Mouse (Mus musculus) left cerebral cortex, adult 11 months (tissue): ENCODE data around the gene Actn4.

Source experiments
- DNase-seq: peaks from one replicate; pipeline ENCODE4 v3.0.0; 2022; ENCODE audit warnings: low spot score

Actn4 gene

DNA sequence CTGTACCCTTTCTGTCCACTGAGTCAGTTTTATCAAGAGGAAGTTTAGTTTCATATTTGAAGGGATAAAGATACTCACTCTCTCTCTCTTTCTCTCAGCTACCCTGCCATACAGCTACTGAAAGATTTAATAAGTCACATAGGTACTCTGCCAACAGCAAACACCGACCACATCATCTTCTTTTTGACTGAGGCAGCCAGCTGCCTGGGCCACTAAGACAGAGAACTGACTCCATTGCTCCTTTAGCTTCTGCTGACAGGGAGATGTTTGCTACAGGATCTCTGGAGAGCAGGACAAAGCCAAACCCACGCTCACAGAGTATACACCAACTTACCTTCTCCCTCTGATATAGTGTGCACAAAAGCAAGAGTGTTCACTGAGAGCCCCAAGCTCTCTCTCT, 12.8 kb downstream of the Actn4 start:
- no peak for DNase-seq

DNA sequence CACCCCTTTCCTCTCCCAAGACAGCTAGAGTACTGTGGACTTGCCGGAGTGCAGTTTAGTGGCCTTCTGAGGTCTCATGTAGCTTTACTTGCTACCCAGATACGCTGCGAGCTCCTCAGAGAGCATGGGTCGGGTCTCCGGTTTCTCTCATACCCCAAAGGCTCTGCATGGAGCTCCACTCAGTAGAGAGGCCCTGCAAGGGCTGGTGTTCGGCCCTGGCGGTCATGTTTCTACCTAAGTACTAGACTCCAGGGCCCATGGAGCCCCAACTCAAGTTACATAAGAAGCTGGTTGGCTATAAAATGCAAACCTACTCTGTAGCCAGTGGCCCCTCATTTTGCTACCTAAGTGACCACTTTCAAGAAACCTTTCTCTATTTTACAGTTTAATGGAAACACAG, 13.4 kb downstream of the Actn4 start:
- no peak for DNase-seq

DNA sequence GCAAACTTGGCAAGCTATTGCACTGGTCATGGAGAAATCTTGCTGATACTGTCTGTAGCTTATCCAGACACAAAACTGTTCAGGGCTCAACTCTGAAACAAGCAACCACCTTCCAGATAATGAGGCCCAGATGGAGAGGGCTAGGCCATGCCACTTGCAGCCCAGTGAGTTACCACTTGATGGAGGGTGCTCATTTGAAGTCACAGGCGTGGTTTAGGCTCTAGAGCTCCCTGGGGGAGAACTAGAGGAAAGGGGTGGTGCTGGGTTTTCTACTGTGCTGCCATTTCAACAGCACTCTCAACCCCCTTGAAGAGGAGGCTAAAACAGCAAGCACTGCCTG, 15.9 kb downstream of the Actn4 start:
- no peak for DNase-seq

DNA sequence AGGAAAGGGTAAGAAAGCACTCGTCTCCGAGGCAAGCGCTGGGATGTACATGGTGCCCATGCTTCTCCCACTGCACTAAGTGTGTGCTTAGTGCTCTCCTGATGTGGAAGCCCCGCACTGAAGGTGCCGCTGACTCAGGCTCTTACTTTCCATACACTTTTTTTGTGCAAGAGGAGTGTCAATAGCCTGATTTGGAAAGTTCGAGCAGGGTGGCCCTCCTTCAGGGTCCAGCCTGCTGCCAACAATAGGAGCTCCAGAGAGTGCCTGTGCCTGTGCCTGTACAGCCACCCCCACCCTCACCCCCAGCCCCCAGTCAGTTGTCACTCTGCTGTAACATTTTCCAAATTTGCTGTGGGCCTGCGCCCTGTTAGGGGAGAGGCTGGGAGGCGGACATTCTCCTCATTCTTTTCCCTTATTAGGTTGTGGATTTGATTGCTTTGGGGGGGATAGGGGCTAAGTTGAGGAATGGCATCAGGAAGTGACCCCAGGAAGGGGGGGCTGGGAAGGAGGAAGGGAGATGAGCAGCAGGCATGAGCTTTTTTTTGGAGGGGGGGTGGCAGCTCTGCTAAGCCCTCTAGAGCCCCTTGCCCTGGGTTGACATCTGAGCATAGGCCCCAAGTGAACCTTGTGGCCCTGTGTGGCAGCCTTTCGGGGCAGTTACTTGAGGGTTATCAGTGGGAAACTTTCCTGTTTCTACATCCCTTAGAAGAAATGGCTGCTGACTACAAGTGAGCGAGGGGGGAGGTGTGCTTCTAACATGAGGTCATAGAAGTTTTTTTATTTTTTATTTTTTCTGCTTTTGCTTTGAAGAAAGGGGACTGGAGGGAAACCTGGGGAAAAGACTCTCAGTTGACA, 16.5 kb downstream of the Actn4 start:
- no peak for DNase-seq

DNA sequence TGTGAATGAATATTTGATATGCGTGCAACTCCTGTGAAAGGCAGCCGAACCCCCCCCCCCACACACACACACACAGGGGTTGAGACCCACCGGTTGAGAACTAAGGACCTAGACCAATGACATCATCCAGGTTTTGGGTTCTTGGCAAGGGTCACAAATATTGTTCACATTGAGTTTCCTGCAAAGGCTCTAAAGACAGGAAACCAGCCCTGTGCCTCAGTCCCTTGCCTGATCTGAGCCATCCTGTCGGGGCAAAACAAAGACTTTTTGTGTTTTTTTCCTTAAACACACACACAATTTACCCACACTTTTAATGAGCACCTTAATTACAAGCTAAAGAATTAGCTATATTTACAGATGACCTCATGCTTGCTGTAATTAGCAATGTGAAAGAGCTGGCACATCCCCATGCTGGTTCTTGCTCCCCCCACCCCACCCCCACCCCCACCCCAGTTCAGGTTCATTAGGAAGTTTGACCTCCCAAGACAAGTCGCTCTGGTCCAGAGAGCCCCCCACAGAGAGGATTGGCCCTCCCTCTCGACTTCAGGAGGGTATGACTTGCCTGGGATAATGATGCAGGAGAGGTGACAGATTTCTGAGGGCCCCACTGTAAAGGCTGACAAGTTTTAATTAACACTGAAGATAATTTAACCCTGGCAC, 17.3 kb downstream of the Actn4 start:
- DNase-seq = no peak

DNA sequence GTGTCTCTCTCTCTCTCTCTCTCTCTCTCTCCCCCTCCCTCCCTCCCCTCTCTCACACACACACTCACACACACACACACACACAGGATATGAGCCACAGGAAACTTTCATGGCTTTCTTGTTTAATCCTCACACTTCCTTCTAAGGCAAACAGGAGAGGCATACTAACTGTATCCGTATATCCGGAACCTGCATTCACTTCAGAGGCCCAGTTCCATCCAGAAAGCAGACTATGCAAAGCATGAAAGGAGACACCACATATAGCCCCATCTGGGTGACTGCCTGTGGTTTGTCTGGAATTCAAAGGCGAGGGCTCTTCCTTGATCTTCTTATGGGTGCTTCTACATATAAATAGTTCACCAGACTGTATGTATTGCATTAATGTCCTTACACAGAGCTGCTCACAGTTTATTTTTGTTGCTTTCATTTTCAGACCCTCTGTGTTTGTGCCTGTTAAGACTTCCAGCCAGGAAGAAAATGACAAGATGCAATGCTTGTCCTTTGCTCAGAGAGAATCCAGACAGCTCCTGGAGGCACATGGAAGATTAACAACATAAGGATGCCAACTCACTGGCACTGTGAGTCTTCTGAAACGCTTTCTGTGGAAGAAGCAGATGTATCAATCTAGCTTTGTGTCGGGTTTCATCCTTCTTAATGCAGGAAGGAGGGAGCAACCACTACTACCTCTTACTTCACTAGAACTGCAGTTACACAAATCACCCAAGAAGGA, 18.5 kb downstream of the Actn4 start:
- no peak for DNase-seq

DNA sequence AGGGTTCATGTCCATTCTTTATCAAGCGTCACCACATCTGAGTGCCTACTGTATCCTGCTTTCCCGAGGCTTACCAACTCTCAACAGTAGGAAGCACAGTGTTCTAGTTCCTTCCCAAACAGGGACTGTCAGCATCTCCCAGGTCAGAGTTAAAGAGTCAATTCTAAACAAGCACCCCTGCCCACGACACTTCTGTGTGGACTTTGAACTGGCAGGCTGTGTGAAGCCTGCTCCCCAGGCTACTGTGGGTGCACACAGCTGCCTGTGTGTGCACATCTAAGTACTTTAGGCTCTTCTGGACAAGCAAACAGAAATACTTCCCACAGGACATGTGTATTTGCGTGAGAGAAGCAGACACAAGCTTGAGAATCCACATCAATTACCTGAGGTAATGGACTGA, 20.6 kb downstream of the Actn4 start:
- no peak for DNase-seq

DNA sequence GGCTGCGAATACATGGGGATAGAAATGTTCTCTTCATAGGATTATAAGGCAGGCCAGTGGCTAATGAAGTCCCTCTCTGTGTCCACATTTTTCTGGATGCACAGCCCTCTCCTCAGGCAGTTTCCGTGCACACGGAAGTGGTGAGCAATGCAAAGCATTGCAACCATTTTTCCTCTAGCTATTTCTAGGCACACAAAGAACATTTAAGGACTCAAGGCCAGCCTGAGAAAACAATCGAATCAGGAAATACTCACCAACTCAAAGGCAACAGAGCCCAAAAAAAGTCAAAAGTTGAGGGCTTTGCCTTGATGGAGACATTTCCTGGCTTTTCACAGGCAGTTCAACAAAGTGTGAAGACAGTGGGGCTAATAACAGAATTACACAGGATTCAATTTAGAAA, 21.0 kb downstream of the Actn4 start:
- DNase-seq = no peak

DNA sequence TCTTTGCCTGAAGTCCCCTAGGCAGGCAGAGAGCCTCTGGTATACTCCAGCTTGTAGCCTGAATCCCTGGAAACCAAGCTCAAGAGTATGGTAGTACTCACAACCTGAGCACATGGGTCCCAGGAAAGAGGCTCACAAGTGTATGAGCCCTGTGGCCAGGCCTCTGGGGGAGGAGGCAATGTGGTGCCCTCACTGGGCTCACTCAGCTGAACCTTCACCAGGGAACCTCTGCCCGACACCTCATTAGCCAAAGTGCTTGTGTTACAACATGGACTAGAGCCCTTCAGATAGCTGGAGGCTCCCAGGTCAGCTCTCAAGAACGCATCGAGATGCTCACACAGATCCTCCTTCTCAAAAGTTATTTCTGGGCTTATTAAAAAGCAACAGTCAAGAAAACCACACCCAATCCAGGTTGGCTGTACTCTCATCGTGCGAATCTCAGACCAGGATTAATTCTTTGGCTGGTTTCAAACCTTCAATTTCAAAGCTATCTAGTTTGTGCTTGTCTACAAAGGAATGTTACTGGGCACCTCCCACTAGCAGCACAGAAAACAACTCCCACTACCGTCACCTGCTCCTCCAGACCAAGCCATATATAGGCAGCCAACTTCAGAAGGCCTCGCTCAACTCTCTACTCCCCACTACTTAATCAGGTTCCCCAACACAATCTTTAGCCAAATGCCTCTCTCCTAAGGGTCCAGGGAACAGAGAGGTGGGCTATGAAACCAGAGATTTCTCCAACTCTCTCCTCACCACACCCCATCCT, 22.5 kb downstream of the Actn4 start:
- no peak for DNase-seq

DNA sequence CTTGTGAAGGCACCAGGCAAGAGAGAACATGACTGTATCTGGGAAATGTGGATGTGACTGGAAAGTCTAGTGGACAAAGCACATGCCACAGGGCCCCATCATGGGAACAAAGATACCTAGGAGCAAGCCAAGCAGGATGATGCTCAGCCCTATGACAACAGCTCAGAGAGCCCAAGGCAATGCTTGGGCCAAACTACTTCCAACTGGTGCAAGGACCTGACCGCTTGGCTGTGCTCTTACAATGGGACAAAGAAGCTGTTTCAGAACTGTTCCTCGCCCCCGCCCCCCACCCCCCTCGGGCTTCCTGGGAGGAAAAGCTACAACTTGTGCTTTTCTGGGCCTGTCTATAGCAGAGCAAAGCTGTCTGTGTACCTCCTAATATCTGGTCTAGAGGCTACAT, 23.5 kb downstream of the Actn4 start:
- DNase-seq = no peak

DNA sequence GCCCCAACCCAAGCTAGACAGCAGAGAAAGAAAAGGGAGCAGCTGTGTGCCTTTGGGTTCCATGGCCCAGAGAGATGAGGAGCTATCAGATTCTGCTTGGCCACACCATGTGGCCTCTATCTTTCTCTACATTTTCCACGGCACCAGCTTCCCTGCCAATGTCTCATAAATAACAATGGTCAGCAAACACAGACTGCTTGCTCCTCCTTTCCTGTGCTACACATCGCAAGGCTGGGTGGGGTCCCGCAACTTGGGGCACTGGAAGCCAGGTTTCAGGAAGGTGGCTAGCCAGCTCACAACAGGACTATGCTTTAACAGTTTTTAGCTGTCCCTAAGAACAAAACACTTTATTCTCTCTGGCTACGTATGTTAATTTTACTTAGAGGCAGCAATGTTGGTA, 25.4 kb downstream of the Actn4 start:
- DNase-seq = no peak

DNA sequence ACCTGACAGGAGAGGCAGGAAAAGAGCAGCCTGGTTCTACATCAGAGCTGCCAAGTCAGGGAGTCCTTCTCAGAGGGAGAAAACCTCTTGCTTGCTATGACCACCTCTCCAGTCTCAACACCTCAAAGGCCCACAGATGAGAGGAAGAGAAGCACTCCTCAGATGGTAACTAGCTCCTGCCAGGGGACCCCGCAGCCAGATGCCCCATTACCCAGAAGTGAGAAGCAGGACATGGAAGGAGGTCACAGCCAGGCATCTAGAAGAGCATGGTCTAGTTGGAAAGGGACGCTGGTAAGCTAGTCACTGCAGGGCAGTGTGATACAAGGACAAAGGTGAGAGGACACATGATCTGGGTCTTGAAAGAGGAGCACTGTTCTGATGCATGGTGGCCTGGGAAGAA, 28.3 kb downstream of the Actn4 start:
- no peak for DNase-seq

DNA sequence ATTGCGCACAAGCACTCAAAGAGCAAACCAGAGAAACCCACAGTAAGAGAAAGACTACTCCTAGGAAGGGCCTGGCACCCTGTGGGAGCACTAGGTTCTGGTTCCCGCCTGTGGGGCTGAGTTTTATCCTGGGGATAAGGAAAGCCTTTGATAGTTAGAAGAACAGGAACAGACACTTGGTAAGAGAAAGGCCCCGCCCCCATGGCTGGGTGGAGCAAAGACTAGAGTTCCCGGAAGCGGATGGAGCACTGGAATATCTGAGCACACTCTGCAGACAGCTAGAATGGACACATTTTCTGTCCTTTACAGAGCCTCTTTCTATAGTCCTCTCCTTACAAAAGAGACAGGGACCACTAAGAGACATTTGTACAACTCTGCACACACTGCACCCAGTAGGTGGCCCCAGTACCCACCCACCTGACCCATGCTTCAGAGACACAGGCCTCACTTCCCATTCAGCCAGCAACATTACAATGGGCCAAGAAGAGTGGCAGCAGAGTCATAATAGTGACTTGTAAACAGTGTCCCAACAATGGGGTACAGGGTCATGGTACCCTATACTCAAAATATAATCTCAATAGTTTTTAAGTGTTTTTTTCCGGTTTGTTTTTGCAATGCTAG, 29.6 kb downstream of the Actn4 start:
- DNase-seq = no peak

DNA sequence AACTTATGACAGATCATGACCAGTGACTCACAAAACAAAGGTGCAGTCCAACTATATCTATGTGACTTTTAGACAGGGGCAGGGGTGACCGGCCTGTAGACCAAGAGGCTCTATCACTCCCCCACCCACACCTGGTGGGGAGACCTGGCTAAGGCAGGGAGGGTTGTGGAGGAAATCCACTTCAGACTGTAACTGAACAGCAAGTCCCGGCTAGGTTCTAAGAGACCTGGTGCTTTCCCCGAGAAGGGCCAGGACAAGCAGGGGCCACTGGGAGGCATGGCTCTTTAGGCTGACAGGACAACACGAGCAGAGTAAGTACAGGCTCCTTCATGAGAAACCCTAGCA, 30.5 kb downstream of the Actn4 start:
- DNase-seq = no peak

DNA sequence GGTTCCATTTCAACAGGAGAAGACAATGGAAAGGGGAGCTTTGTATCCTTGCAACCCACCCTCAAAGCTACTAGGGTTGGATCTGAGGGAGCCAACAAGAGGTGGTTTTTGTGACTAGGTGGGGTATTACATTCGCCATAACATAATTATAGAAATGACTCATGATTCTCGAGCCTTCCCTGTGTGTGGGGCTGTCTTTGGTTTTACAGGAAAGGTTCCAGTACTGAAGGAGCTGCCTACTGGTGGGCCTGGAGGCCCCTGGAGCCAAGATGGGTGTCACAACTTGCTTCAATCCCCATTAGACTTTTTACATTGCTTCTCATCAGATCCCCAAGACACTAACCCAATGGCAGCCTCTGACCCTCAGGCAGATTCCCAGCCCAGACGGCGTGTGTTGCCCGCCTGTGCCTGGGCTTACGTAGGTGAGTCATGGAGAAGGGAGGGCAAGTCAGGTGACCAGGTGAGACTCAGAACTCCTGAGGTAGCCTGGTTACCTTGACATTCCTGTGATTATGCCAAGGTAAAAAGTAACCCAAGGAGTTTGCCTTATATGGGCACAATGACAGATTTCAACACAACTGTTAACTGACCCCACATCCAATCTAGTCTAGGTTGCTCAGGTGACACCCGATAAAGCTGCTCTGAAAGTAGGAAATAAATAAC, 31.0 kb downstream of the Actn4 start:
- DNase-seq = no peak

DNA sequence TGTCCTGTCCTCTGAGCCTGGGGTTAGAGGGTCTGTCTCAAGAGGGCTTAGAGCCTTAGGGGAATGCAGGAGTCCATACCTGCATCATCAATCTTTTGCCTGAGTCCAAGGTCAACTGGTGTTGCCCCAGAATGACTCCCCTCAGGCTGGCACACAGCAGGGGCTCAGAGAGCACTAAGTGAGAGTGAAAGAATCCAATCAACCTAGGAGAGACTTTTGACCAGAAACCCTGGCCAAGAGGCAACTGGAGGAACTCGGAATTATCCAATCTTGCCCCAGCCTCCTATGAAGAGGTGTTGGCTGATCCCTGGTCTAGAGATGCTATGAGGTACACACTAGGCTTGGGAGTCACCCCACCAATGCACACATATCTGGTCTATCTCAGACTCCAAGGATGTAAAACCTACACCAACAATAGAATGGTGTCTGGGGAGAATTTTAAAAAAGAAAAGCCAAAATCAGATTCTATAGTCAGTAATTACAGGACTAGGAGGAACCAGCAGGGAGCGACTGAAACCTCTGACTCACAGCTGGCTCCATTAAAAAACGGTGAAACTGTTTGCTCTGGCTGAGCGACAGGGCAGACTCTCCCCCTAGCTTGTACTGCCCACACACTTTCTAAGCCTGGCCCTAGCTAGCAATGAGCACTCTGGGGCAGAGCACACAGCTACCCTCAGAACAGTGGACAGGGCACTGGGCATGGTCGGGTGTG, 31.7 kb downstream of the Actn4 start:
- no peak for DNase-seq

DNA sequence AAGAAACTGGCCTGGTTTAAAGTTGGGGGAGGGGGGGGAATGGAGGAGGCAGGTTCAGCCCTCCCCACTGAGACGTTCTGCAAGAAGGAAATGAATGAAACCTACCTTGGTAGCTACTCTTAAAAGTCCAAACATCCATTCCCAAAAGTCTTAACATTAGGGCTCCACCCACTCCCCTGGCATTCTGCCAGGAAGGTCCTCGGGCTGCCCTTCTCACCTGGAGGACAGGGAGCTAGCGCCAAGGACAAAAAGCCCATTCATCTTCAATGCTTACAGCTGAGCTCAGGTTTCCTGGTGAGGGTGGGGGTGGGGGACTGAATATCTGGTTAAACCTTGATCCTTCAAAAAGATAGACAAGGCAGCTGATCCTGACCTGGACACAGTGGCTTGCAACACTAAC, 32.8 kb downstream of the Actn4 start:
- no peak for DNase-seq

DNA sequence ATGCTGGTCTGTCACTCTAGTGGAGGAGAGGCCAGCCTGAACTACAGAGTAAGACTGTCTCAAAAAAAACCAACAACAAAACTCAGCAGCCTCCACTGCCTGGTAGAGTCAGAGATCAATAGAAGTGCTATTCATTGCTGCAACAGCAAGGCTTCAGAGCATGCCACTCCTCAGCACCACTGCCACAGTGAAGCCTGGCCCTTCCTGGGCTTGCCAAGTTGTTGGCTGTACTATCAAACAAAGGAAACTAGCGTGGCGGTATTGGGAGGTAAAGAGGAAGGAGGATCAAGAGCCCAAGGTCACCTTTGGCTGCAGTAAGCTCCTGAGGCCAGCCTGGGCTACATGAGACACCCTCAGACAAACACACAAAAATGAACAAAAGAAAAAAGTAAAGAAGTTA, 36.0 kb downstream of the Actn4 start:
- DNase-seq = no peak

DNA sequence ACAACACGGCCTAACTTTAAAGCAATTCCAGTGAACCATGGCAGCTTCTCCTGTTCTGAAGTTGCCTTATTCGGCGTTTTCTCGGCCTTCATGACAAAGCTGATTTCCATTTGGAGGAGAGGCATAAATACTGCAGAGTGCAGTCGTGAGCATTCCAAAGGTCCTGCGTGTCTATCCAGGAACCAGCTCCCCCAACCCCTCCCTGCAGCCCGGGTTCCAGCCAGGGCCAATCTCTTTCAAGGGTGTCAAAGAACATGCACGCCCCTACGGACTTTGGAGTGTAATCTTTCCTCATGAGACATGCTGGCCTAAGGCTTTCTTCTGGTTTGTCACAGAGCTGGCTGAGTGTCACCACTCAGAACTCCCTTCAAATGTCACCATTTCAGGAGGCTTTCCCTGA, 36.8 kb downstream of the Actn4 start:
- DNase-seq = no peak

DNA sequence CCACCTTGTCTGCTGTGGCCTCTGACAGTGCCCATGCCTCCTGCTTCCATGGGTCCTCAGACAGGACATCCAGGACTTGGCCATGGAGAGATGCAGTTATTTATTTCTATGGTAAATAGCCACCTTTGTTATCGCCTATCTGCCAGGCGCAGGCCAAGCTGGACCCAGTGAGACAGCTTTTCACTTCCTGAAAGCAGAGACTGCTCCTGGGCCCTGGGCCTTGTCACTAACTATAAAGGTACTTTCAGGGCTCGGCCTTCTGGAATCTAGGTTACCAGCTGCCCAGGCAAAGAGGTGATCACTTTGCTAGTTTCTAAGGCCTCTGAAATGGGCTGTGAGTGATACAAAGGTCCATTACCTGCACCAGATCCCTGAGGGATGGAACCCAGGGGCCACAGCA, 37.3 kb downstream of the Actn4 start:
- DNase-seq = no peak

DNA sequence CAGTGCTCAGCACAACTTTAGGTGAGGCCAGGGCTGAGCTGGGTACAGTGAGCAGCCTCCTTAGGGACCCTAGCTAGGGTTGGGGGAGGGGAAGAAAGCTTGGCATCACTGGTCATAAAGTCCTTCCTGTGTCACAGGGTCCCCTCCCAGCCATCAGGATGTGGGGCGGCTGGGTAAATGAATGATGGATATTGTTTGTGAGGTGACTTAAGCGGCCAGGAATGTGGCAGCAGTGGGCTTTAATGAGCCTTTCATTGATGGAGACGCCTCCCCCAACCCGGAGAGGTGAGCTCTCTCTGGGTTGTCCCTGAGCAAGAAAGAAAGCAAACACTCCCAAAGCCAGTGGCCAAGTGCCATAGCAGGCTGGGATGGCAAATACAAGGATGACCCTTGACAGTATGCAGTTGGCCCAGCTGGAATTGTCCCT, 38.3 kb downstream of the Actn4 start:
- no peak for DNase-seq
